ENCODE assay signal across 8 mouse cellular contexts in the genomic region with DNA sequence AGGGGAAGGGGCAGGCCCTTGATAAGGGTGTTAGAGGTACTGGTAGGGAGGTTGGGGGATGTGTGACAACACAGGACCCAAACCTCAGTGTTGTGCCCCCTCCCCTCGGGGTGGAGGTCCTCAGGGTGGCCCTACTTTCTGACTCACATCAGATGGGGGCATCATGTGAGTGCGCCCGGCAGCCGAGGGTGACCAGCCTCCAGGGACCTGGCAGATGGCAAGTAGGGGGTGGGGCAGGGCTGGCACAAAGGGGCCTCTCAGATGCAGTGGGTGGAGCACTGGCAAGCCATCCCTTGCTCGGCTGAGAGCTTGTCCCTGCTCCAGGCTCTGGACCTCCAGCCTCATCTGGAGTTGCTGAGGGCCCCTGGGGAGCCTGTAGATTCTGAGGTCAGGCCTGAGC. TPM values are rescaled to one million over a fixed set of nuclear protein-coding genes. Genes with fewer than 3 reads are reported as not detected.
DNase-seq lines count a peak whose midpoint lies in the region; ATAC-seq and TF ChIP-seq lines count a peak whose summit lies in the region.

No protein-coding gene starts in this region.

- H3K4me2 ChIP-seq in hindbrain, embryonic 14.5 days (replicated peaks), result peak overlapping the region; percentile 5; the same call in 1 of the 2 replicates
- peak overlapping the region; percentile 74 for H3K4me2 ChIP-seq in liver, postnatal 0 days (ENCODE audit: low read depth, low read length)
- H3K4me2 ChIP-seq in stomach, embryonic 16.5 days (ENCODE audit: low read depth, low read length), result no peak overlapping the region

- 13% methylated on average over 5 of the region's 5 CpGs for WGBS in hindbrain, embryonic 14.5 days
- 34% methylated on average over 5 of the region's 5 CpGs for WGBS in liver, postnatal 0 days (ENCODE audit: insufficient replicate concordance)
- 41% methylated on average over 5 of the region's 5 CpGs for WGBS in stomach, embryonic 16.5 days

- TF ChIP-seq CTCF in liver, postnatal 0 days (IDR thresholded peaks at IDR 0.05; ENCODE audit: low read depth), result no peak

- no peaks in the 10 kb centered on the region for H3K9me3 ChIP-seq in megakaryocyte, embryonic 14.5 days
- H3K9me3 ChIP-seq in hindbrain, embryonic 14.5 days (ENCODE audit: control insufficient read depth, low read length), result no peaks in the 10 kb centered on the region
- no peaks in the 10 kb centered on the region for H3K9me3 ChIP-seq in liver, postnatal 0 days (ENCODE audit: low read length)
- no peaks in the 10 kb centered on the region for H3K9me3 ChIP-seq in stomach, embryonic 16.5 days (replicated peaks; ENCODE audit: control insufficient read depth, low read length)

- H3K27ac ChIP-seq in hindbrain, embryonic 14.5 days, result no peak overlapping the region; the same call in 1 of the 2 replicates
- H3K27ac ChIP-seq in liver, postnatal 0 days (ENCODE audit: low read depth), result peak overlapping the region; percentile 80
- H3K27ac ChIP-seq in stomach, embryonic 16.5 days (ENCODE audit: low read length), result peak overlapping the region; percentile 19; the same call in 1 of the 2 replicates

- ATAC-seq in cerebellum, adult (ENCODE audit: insufficient number of reproducible peaks, low FRiP score, low TSS enrichment), result no peak
- ATAC-seq in megakaryocyte, adult 5-6 weeks (ENCODE audit: poor library complexity, severe bottlenecking), result no peak
- ATAC-seq in hindbrain, embryonic 14.5 days (ENCODE audit: low FRiP score), result no peak
- ATAC-seq in liver, postnatal 0 days, result no peak
- ATAC-seq in stomach, embryonic 16.5 days (ENCODE audit: insufficient read depth, low FRiP score), result no peak

- TF ChIP-seq EP300 in liver, postnatal 0 days (IDR thresholded peaks at IDR 0.05; ENCODE audit: low read depth), result no peak

- DNase-seq in cerebellum, adult 18-20 months, result peak; percentile 40 to 45
- no peak for DNase-seq in hindbrain, embryonic 14.5 days (ENCODE audit: low spot score)
- DNase-seq in liver, postnatal 0 days, result peak; percentile 72
- DNase-seq in c-Kit-positive CD71-positive TER-119-positive erythroid progenitor cells, embryonic 14.5 days (ENCODE audit: low spot score), result no peak

- peaks cover 85% of the 10 kb centered on the region for H3K4me1 ChIP-seq in megakaryocyte, embryonic 14.5 days
- peaks cover 50% of the 10 kb centered on the region for H3K4me1 ChIP-seq in hindbrain, embryonic 14.5 days (replicated peaks; ENCODE audit: control insufficient read depth, insufficient read depth, low read length)
- H3K4me1 ChIP-seq in liver, postnatal 0 days (ENCODE audit: insufficient read depth), result peaks cover 87% of the 10 kb centered on the region
- peaks cover 67% of the 10 kb centered on the region for H3K4me1 ChIP-seq in stomach, embryonic 16.5 days (ENCODE audit: control insufficient read depth, insufficient read depth, low read length)

- H3K27me3 ChIP-seq in megakaryocyte, embryonic 14.5 days (replicated peaks), result no peaks in the 10 kb centered on the region
- no peaks in the 10 kb centered on the region for H3K27me3 ChIP-seq in hindbrain, embryonic 14.5 days (ENCODE audit: control insufficient read depth, insufficient read depth, low read length)
- H3K27me3 ChIP-seq in liver, postnatal 0 days (ENCODE audit: insufficient read depth, low read length), result no peaks in the 10 kb centered on the region
- no peaks in the 10 kb centered on the region for H3K27me3 ChIP-seq in stomach, embryonic 16.5 days (ENCODE audit: control insufficient read depth, insufficient read depth, low read length)

- peaks cover 68% of the 10 kb centered on the region for H3K36me3 ChIP-seq in megakaryocyte, embryonic 14.5 days (replicated peaks; ENCODE audit: low read length)
- no peaks in the 10 kb centered on the region for H3K36me3 ChIP-seq in hindbrain, embryonic 14.5 days (replicated peaks; ENCODE audit: control insufficient read depth, insufficient read depth)
- H3K36me3 ChIP-seq in liver, postnatal 0 days (replicated peaks; ENCODE audit: insufficient read depth, low read length), result no peaks in the 10 kb centered on the region
- H3K36me3 ChIP-seq in stomach, embryonic 16.5 days (ENCODE audit: control insufficient read depth, insufficient read depth, low read length), result no peaks in the 10 kb centered on the region

- peak overlapping the region; percentile 93 for H3K4me3 ChIP-seq in megakaryocyte, embryonic 14.5 days (replicated peaks)
- H3K4me3 ChIP-seq in hindbrain, embryonic 14.5 days (replicated peaks; ENCODE audit: low read length), result no peak overlapping the region
- peak overlapping the region; percentile 56 for H3K4me3 ChIP-seq in liver, postnatal 0 days (ENCODE audit: low read depth, low read length)
- H3K4me3 ChIP-seq in stomach, embryonic 16.5 days (replicated peaks; ENCODE audit: low read length), result no peak overlapping the region

- no peak overlapping the region for H3K9ac ChIP-seq in hindbrain, embryonic 14.5 days
- peak overlapping the region; percentile 66 for H3K9ac ChIP-seq in liver, postnatal 0 days (replicated peaks)
- H3K9ac ChIP-seq in stomach, embryonic 16.5 days (ENCODE audit: low read length), result no peak overlapping the region

RNA-seq across cellular contexts. Expression of gene Adgrg1, which starts 12.1 kb away (rescaled TPM):
- polyA plus RNA-seq in megakaryocyte, embryonic 14.5 days (2012; ENCODE audit: insufficient read depth, low replicate concordance), result 388 and 1,147 TPM in 2 replicates
- 7.3 and 7.8 TPM in 2 replicates for total RNA-seq in megakaryocyte, adult 5-6 weeks (2015)
- 2.8 and 14.0 TPM in 2 replicates for total RNA-seq in megakaryocyte, adult 5-6 weeks (2017)
- polyA plus RNA-seq in hindbrain, embryonic 14.5 days (2014; fragmentation: Nextera tagmentation; extraction: Ambion mirVana), result 115 and 123 TPM in 2 replicates
- 34.0 and 35.4 TPM in 2 replicates for polyA plus RNA-seq in liver, postnatal 0 days (2015; fragmentation: Nextera tagmentation; extraction: Ambion mirVana)
- 51.1 and 65.2 TPM in 2 replicates for polyA plus RNA-seq in stomach, embryonic 16.5 days (2015; fragmentation: Nextera tagmentation; extraction: Ambion mirVana)

RNA-seq across cellular contexts. Expression of gene Adgrg3, which starts 30.8 kb away (rescaled TPM):
- polyA plus RNA-seq in megakaryocyte, embryonic 14.5 days (2012; ENCODE audit: insufficient read depth, low replicate concordance), result 111 and 126 TPM in 2 replicates
- 15.5 and 21.6 TPM in 2 replicates for total RNA-seq in megakaryocyte, adult 5-6 weeks (2015)
- 28.8 and 38.7 TPM in 2 replicates for total RNA-seq in megakaryocyte, adult 5-6 weeks (2017)
- 1.1 and 1.2 TPM in 2 replicates for polyA plus RNA-seq in hindbrain, embryonic 14.5 days (2014; fragmentation: Nextera tagmentation; extraction: Ambion mirVana)
- 8.9 and 9.6 TPM in 2 replicates for polyA plus RNA-seq in liver, postnatal 0 days (2015; fragmentation: Nextera tagmentation; extraction: Ambion mirVana)
- 3.2 and 3.7 TPM in 2 replicates for polyA plus RNA-seq in stomach, embryonic 16.5 days (2015; fragmentation: Nextera tagmentation; extraction: Ambion mirVana)

Comparison
In these comparisons a context has a peak if more than half of its experiments do, and no peak if none do; other contexts are left out.
1. DNase-seq: peak in cerebellum, adult 18-20 months (2 of 2) and liver, postnatal 0 days (single experiment); none in hindbrain, embryonic 14.5 days (single experiment) and c-Kit-positive CD71-positive TER-119-positive erythroid progenitor cells, embryonic 14.5 days (single experiment).
2. H3K4me3 ChIP-seq: peak in megakaryocyte, embryonic 14.5 days (single experiment) and liver, postnatal 0 days (single experiment); none in hindbrain, embryonic 14.5 days (single experiment) and stomach, embryonic 16.5 days (single experiment).
3. RNA of gene Adgrg3, which starts 30.8 kb away (polyA plus RNA-seq): 111 to 126 TPM in megakaryocyte, embryonic 14.5 days; 8.9 to 9.6 TPM in liver, postnatal 0 days, 3.2 to 3.7 TPM in stomach, embryonic 16.5 days and 1.1 to 1.2 TPM in hindbrain, embryonic 14.5 days; every median in the first group is over 10 times any median in the second.